Mouse (Mus musculus) small intestine, adult 2 months (tissue): ENCODE data around the gene Olfr709-ps1.

Experiments used
- CTCF ChIP-seq: fragments of 200-500 bp; IDR thresholded peaks from 2 replicates; pipeline ENCODE4 v1.5.1; 2012; ENCODE audit warnings: low read depth, mild to moderate bottlenecking, control low read depth, inconsistent platforms, low read length, moderate library complexity, mixed read lengths; ENCODE audit not compliant: insufficient replicate concordance, insufficient read length; ENCODE audit errors: extremely low read depth
- POLR2A ChIP-seq: fragments of 200-500 bp; IDR thresholded peaks from 2 replicates; pipeline ENCODE4 v1.6.1; 2012; ENCODE audit warnings: low read depth, mild to moderate bottlenecking, control low read depth, inconsistent platforms, low read length, moderate library complexity

- TF ChIP-seq CTCF (no peak), POLR2A (no peak)
These were observed 43.3 kb upstream of the Olfr709-ps1 start, which contains the start of gene Olfr711 for GRCm38 (mm10) chr7:106975353-106975752.
